Mouse (Mus musculus) stomach, embryonic 14.5 days (tissue): ENCODE data around the gene Endog. TPM values are rescaled to one million over a fixed set of nuclear protein-coding genes. Genes with fewer than 3 reads are reported as not detected.
"Not testable (repeated sequence)": the region's sequence is repeated elsewhere in the genome, so short reads cannot be mapped to it uniquely, and the experiment has no call there.

Experiments
- ATAC-seq: fragments of 200-750 bp; cut with Nextera tagmentation; 2 replicates; pipeline ENCODE4 v1.8.0; 2017; ENCODE audit warnings: low read depth, moderate TSS enrichment; ENCODE audit not compliant: insufficient number of reproducible peaks, insufficient read depth, low FRiP score
- H3K27ac ChIP-seq: fragments of 300-500 bp; sonication (generic); 2 replicates; pipeline ENCODE4 v1.5.1; 2014; ENCODE audit warnings: mild to moderate bottlenecking, low read length, moderate library complexity, mixed read lengths
- H3K27me3 ChIP-seq: fragments of 300-500 bp; sonication (generic); 2 replicates; pipeline ENCODE4 v1.6.1; 2014; ENCODE audit warnings: low read length, control low read depth, mixed read lengths; ENCODE audit not compliant: control insufficient read depth, insufficient read depth
- H3K36me3 ChIP-seq: fragments of 300-500 bp; sonication (generic); 2 replicates; pipeline ENCODE4 v1.6.1; 2014; ENCODE audit warnings: mild to moderate bottlenecking, control low read depth, low read length, moderate library complexity, mixed read lengths; ENCODE audit not compliant: control insufficient read depth, insufficient read depth
- H3K4me1 ChIP-seq: fragments of 300-500 bp; sonication (generic); 2 replicates; pipeline ENCODE4 v1.6.1; 2014; ENCODE audit warnings: low read length, control low read depth, mixed read lengths; ENCODE audit not compliant: control insufficient read depth, insufficient read depth
- H3K4me2 ChIP-seq: fragments of 300-500 bp; sonication (generic); replicated peaks from 2 replicates; pipeline ENCODE4 v1.6.1; 2014; ENCODE audit warnings: low read depth, low read length, control low read depth
- H3K4me3 ChIP-seq: fragments of 300-500 bp; sonication (generic); 2 replicates; pipeline ENCODE4 v1.5.1; 2014; ENCODE audit warnings: low read depth, low read length, control low read depth
- H3K9ac ChIP-seq: fragments of 300-500 bp; sonication (generic); replicated peaks from 2 replicates; pipeline ENCODE4 v1.6.1; 2014; ENCODE audit warnings: low read depth, mild to moderate bottlenecking, control low read depth, low read length, moderate library complexity, mixed read lengths
- H3K9me3 ChIP-seq: fragments of 300-500 bp; sonication (generic); 2 replicates; pipeline ENCODE4 v1.6.1; 2016; ENCODE audit warnings: low read depth, low read length, control low read depth; ENCODE audit not compliant: control insufficient read depth
- WGBS: fragments of 180-500 bp; shearing (Covaris S2); extraction: QIAGEN DNeasy Blood & Tissue Kit; methylation state at CpG from one replicate; pipeline ENCODE4 v1.1.7; 2014; 5-methylcytosine and 5-hydroxymethylcytosine counted together
- polyA plus RNA-seq: library from polyadenylated mRNA; unstranded; fragments of >200 nt; fragmentation: Nextera tagmentation; extraction: Ambion mirVana; gene quantifications from 2 replicates; pipeline ENCODE4 v1.2.1, GENCODE M21; 2014

Gene Endog
- polyA plus RNA-seq, 1 experiment from 2014 or later = 21.9 TPM

GRCm38 (mm10) chr2:30175897-30176296 lies 4.6 kb downstream of the Endog start:
- H3K27me3 ChIP-seq = no peaks in the 10 kb centered on the region
- peaks cover 12% of the 10 kb centered on the region for H3K4me1 ChIP-seq
- H3K9ac ChIP-seq = no peak overlapping the region
- WGBS = 91% methylated on average over 8 of the region's 8 CpGs
- no peak overlapping the region for H3K4me3 ChIP-seq
- peaks cover 40% of the 10 kb centered on the region for H3K36me3 ChIP-seq
- H3K4me2 ChIP-seq = no peak overlapping the region
- ATAC-seq = no peak
- no peak overlapping the region for H3K27ac ChIP-seq
- no peaks in the 10 kb centered on the region for H3K9me3 ChIP-seq

- WGBS = 97% methylated on average over 2 of the region's 2 CpGs
- H3K9ac ChIP-seq = no peak overlapping the region
- peaks cover 40% of the 10 kb centered on the region for H3K36me3 ChIP-seq
- H3K4me3 ChIP-seq = no peak overlapping the region
- H3K4me2 ChIP-seq = no peak overlapping the region
- no peaks in the 10 kb centered on the region for H3K27me3 ChIP-seq
- H3K4me1 ChIP-seq = peaks cover 12% of the 10 kb centered on the region
- H3K9me3 ChIP-seq = no peaks in the 10 kb centered on the region
- ATAC-seq = no peak
- H3K27ac ChIP-seq = no peak overlapping the region
These were observed 5.3 kb downstream of the Endog start for GRCm38 (mm10) chr2:30176561-30176960.

- peak within 1 kb of the TSS; percentile 74 for H3K9ac ChIP-seq
- no peaks in the 10 kb centered on the region for H3K9me3 ChIP-seq
- H3K27ac ChIP-seq = peak within 1 kb of the TSS; percentile 48; the same call in 1 of the 2 replicates
- no peaks in the 10 kb centered on the region for H3K27me3 ChIP-seq
- H3K4me1 ChIP-seq = peaks cover 9% of the 10 kb centered on the region
- H3K4me2 ChIP-seq = peak within 1 kb of the TSS; percentile 84
- H3K36me3 ChIP-seq = peaks cover 36% of the 10 kb centered on the region
- WGBS = 2% methylated on average over 54 of the region's 54 CpGs
- H3K4me3 ChIP-seq = peak within 1 kb of the TSS; percentile 87
- peak; percentile 95 for ATAC-seq
These were observed 6.7 kb downstream of the Endog start, which contains the start of gene Spout1 for GRCm38 (mm10) chr2:30177700-30178675. TSS of gene Spout1 (minus strand) at chr2:30178459.

- H3K27ac ChIP-seq, H3K4me1 ChIP-seq, H3K9ac ChIP-seq, ATAC-seq, H3K27me3 ChIP-seq, H3K9me3 ChIP-seq: not testable (repeated sequence)
- peak overlapping the region; percentile 84 for H3K4me2 ChIP-seq
- WGBS = 55% methylated on average over 7 of the region's 7 CpGs
- H3K36me3 ChIP-seq = peaks cover 29% of the 10 kb centered on the region
- H3K4me3 ChIP-seq = peak overlapping the region; percentile 87
These were observed 7.4 kb downstream of the Endog start for GRCm38 (mm10) chr2:30178711-30179110.

GRCm38 (mm10) chr2:30182424-30182823 lies 11.1 kb downstream of the Endog start:
- WGBS = 89% methylated on average over 2 of the region's 2 CpGs
- H3K4me1 ChIP-seq = peaks cover 4% of the 10 kb centered on the region
- no peak for ATAC-seq
- H3K4me3 ChIP-seq = no peak overlapping the region
- no peak overlapping the region for H3K4me2 ChIP-seq
- H3K27ac ChIP-seq = no peak overlapping the region
- no peaks in the 10 kb centered on the region for H3K27me3 ChIP-seq
- H3K9me3 ChIP-seq = no peaks in the 10 kb centered on the region; the same call in 1 of the 2 replicates
- no peak overlapping the region for H3K9ac ChIP-seq
- peaks cover 2% of the 10 kb centered on the region; the same call in 1 of the 2 replicates for H3K36me3 ChIP-seq

GRCm38 (mm10) chr2:30183721-30184120 lies 12.4 kb downstream of the Endog start:
- H3K4me3 ChIP-seq = no peak overlapping the region

GRCm38 (mm10) chr2:30185276-30185675 lies 14.0 kb downstream of the Endog start:
- 83% methylated on average over 6 of the region's 6 CpGs for WGBS
- Histone ChIP-seq H3K4me2 (no peak overlapping the region), H3K27ac (no peak overlapping the region), H3K36me3 (peaks cover 2% of the 10 kb centered on the region; the same call in 1 of the 2 replicates), H3K9me3 (no peaks in the 10 kb centered on the region; the same call in 1 of the 2 replicates), H3K4me1 (no peaks in the 10 kb centered on the region), H3K27me3 (no peaks in the 10 kb centered on the region), H3K9ac (no peak overlapping the region), H3K4me3 (no peak overlapping the region)
- no peak; the same call in 1 of the 2 replicates for ATAC-seq

More at GRCm38 (mm10) chr2:30183721-30184120, 12.4 kb downstream of the Endog start:
- Histone ChIP-seq H3K27me3 (no peaks in the 10 kb centered on the region), H3K4me1 (no peaks in the 10 kb centered on the region), H3K27ac (no peak overlapping the region), H3K9ac (no peak overlapping the region), H3K36me3 (peaks cover 2% of the 10 kb centered on the region; the same call in 1 of the 2 replicates), H3K4me2 (no peak overlapping the region), H3K9me3 (no peaks in the 10 kb centered on the region; the same call in 1 of the 2 replicates)
- 60% methylated on average over 3 of the region's 3 CpGs for WGBS
- no peak for ATAC-seq

GRCm38 (mm10) chr2:30185681-30186080 lies 14.4 kb downstream of the Endog start:
- ATAC-seq = no peak
- Histone ChIP-seq H3K9ac (no peak overlapping the region), H3K36me3 (peaks cover 2% of the 10 kb centered on the region; the same call in 1 of the 2 replicates), H3K4me2 (no peak overlapping the region), H3K4me3 (no peak overlapping the region), H3K27ac (no peak overlapping the region), H3K9me3 (no peaks in the 10 kb centered on the region; the same call in 1 of the 2 replicates), H3K27me3 (no peaks in the 10 kb centered on the region), H3K4me1 (no peaks in the 10 kb centered on the region)
- 82% methylated on average over 3 of the region's 3 CpGs for WGBS
